Mouse (Mus musculus) retina, postnatal 7 days (tissue): ENCODE results near the gene Tgm2.

Source experiments
- DNase-seq: peaks from one replicate; pipeline ENCODE4 v3.0.0-alpha.2; 2012; ENCODE audit warnings: low read depth, low spot score

The Tgm2 gene

GRCm38 (mm10) chr2:158167496-158168205 lies 21.4 kb upstream of the Tgm2 start:
- no peak for DNase-seq

DNA sequence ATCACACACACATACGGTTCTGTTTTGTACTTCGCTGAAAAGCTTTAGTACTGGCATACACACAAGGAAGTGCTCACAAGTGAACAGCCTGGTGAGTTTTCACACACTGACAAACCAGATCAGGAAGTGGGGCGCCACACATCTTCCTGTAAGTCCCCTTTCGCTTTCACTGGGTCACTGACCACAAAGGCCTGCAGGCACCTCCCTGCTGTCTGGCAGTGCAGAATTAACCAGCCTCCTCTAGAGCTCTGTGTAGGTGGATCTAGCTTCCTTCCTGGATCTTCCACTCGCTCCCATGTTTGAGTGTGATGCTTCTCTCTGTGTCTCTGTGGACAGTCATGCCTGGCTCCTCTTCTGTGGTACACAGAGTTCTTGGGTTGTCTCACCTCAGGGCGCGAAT lies 20.4 kb upstream of the Tgm2 start:
- no peak for DNase-seq

DNA sequence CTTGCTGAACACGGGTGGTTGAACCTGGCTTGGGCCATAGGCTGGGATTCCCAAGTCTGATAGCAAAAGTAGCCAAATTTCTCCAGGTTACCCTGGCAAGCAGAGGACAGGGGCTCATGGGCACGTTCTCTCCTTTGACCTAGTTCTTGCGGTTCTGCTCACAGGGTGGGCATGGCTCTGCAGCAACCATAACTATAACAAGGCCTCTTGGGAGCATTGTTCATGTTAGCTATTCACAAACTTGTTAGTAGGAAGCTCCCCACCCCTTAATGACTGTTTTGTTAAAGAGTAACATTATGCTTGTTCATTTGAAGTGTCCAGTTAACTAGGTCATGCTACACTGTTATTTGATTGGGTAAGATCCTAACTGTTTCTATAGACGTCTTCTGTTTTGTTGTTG lies 19.5 kb upstream of the Tgm2 start:
- DNase-seq, result no peak

GRCm38 (mm10) chr2:158163034-158163433 lies 16.8 kb upstream of the Tgm2 start:
- DNase-seq, result no peak

GRCm38 (mm10) chr2:158161761-158162160 lies 15.5 kb upstream of the Tgm2 start:
- DNase-seq, result no peak

GRCm38 (mm10) chr2:158159376-158160235 lies 13.4 kb upstream of the Tgm2 start:
- DNase-seq, result no peak

DNA sequence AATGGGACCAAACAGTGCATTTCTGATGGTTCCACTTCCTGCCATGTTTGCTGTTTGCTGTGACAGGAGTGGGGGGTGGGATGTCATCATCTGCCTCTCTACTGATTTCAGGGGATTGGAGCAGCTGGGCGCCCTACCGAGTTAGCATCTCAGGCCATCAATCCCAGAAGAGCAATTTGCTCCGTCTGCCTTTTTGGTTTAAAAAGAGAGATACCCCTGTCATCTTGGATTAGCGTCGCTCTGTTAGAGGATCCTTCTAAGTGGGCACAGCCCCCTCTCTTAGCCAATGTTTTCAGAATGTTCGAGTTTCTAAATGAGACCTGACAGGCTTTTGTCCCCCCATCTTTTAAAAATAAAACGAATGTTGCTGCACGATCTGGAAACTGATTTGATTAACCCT lies 11.4 kb upstream of the Tgm2 start:
- DNase-seq, result no peak

- no peak for DNase-seq
Observed at GRCm38 (mm10) chr2:158156487-158156886, 10.3 kb upstream of the Tgm2 start.

GRCm38 (mm10) chr2:158155615-158156014 lies 9.4 kb upstream of the Tgm2 start:
- DNase-seq, result no peak

DNA sequence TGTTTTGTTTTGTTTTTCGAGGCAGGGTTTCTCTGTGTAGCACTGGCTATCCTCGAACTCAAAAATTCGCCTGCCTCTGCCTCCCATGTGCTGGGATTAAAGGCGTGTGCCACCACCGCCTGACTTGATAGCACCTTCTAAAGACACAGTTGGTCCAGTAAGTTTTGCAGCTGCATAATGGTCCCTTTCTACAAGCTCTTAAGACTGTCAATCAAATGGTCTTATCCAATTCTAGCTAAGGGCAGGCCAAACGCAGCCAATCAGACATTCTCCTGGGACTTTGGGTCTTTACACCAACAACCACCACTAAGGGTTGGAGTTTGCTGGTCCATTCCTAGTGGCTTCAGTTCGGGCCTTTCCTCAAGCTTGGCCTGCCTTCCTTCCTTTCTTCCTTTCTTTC lies 8.9 kb upstream of the Tgm2 start:
- no peak for DNase-seq

- no peak for DNase-seq
Observed at GRCm38 (mm10) chr2:158154641-158155040, 8.4 kb upstream of the Tgm2 start.

DNA sequence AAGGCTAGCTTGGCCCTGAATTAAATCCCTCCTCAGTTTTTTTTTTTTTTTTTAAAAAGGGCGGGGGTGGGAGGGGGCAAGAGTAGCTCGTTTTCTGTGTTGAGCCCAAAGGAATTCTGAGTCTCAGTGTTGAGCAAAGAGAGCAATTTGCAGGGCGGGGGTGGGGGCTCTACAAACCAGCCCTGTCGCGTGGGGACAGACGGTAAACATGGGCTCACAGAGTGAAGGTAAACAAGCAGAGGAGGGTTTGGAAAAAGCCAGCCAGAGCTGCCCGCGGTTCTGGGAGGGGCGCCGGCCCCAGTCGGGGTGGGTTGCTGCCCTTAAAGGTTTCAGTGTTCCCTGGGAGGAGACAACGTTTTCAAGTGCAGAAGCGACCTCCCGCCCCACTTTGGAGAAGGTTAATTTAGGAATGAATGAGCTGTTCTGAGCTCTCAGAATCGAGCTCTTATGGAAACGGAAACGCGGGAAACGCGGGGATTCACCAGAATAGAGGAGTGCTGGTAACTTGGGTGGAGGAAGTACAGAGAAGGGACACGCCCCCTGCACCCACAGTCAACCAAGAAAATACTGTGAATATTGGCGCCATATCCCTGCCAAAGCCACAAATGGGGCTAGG lies 7.6 kb upstream of the Tgm2 start:
- no peak for DNase-seq

DNA sequence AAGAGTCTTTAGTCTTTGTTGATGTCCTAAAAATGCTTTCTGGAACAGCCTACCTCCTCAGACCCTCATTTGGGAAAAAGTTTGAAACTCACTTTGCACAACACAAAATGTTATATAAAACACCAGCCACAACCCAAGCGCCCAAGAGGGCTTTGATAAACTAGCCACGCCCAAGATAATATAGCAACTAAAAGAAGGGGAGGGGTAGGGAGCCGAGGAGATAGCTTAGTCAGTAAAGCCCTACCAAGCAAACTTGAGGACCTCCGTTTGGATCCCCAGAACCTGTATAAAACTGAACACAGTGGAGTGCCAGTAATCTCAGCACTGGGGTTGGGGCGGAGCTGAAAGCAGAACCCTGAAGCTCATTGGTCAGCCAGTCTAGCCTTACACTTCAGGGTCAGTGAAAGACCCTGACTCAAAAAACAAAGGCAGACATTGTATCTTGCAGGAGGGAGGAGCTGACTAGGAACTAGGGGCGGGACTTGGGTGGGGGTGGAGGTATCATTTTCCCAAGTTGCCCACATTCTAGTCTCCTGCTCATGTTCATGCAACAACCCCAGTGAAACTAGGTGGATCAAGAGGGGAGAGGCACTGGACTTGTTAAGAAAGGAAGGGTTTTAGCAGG lies 6.6 kb upstream of the Tgm2 start:
- no peak for DNase-seq

GRCm38 (mm10) chr2:158151077-158151476 lies 4.8 kb upstream of the Tgm2 start:
- DNase-seq, result no peak

- no peak for DNase-seq
Observed at GRCm38 (mm10) chr2:158146971-158147370, 735 bp upstream of the Tgm2 start.

GRCm38 (mm10) chr2:158145528-158146065 lies 639 bp downstream of the Tgm2 start:
- no peak for DNase-seq

DNA sequence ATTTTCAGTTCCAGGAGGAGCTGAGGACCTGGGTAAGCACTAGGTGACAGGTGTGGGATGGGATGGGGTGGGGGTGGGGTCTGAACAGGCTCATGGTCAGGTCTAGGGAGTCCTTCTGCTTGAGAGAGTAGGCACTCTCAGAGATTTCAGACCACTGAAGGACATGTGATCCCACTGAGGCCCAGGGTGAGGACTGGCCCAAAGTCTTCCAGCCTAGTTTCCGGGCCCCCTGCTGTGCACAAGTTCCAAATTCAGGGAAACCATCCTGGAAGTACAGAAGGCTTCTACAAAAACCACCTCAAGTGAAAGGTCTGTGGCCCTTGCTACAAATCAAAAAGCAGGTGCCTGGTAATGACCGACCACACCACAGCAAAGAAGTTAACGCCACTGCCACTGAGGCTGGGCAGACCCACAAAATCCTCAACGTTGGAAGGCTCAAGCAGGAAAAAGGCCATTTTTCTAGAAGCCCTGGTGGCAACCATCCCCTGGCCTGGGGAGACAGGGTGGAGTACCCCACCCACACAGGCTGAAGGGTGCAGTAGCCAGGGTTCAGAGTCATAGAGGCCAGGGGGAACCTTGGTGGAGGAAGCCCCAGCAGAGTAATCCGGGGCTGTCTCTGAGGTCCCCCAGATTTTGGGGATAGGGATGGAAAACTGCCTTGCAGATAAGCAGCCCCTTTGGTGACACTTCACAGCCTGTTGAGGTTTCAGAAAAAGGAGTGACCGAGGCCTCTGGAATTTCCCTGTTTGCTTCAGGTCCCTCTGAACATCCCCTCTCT lies 1.3 kb downstream of the Tgm2 start:
- no peak for DNase-seq

- no peak for DNase-seq
Observed at GRCm38 (mm10) chr2:158144263-158144662, 2.0 kb downstream of the Tgm2 start.

GRCm38 (mm10) chr2:158143816-158144215 lies 2.4 kb downstream of the Tgm2 start:
- DNase-seq, result no peak

GRCm38 (mm10) chr2:158142981-158143380 lies 3.3 kb downstream of the Tgm2 start:
- no peak for DNase-seq
